Mouse (Mus musculus): ENCODE data around the gene 1110051M20Rik.

Gene 1110051M20Rik

DNA sequence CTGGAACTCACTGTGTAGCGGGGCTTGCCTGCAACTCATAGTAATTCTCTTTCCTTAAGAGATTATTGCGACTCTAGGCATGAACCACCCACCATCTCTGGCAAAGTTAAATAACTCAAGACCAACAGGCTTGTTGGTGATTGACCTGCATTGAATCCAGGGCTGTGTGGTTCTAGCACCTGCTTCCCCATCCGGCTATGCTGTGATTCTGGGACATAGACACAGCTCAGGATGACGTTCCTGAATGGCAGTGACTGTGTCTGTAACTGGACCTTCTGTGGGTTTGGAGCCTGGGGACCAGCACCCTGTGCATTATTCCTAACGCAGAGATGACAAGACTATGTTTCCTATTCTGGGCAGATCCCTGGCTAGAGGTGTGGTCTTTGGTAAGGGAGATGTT lies 148.6 kb downstream of the 1110051M20Rik start:
- DNase-seq, result no peak

- DNase-seq, result no peak
Measured at GRCm38 (mm10) chr2:91294226-91294625, 150.3 kb downstream of the 1110051M20Rik start.

- peak; percentile 97 for DNase-seq
Measured at GRCm38 (mm10) chr2:91291197-91292007, 153.1 kb downstream of the 1110051M20Rik start.

- no peak for DNase-seq
Measured at GRCm38 (mm10) chr2:91287563-91287962, 156.9 kb downstream of the 1110051M20Rik start.

- DNase-seq, result no peak
Measured at GRCm38 (mm10) chr2:91285885-91286505, 158.5 kb downstream of the 1110051M20Rik start.

DNA sequence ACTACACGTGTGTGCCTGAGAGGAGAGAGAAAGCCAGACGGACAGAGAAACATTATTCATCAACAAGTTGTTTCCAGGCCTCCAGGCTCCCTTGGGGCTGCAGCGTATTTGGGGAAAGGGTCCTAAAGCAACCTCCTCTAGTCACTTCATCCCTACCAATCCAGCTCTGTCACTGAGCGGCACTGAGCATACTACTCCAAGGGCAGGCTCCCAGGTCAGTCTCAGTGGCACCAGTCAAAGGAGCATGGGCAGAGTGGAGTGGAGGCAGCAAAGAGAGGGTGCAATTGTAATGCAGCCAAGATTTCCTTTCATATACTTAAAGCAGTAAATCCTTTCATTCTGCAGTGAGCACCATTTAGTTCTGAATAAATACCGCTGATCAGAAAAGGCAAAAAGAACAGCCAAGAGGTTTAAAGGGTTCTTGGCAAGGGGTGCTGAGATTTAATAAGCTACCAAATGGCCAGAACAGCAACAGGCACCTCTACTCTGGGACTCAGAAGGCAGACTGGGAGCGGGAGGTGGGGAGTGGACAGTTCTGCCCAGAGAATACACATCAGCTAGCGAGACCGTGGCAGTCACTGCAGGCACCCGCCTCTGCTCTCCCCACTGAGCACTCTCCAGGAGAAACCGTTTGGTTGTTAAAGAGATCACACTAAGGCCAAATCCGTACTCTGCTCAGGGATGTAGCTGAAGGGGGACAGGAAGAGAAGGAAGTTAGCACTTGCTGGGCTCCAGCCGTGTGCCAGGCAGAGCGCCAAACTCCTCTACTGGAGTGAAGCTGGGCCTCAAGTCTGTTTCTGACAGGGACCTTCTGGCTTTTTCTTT lies 159.9 kb downstream of the 1110051M20Rik start:
- peak; percentile 95 for DNase-seq

DNA sequence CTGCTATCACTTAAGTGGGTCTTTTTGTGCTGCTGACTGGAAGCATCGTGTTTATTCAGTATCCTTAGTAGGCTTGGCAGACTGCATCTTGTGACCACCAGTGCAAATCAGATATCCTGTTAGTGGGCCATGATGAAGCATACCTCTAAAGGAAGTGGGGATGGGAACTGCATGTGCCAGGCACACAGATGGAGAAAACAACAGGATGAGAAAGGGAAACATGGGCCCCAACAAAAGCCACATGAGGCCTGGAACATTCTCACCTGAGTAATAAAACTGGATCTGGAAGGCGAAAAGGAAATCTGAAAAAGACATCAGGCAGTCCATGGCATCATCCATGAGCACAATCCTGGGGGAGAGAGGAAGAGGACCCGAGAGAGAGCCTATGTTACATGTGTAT lies 160.5 kb downstream of the 1110051M20Rik start:
- no peak for DNase-seq

DNA sequence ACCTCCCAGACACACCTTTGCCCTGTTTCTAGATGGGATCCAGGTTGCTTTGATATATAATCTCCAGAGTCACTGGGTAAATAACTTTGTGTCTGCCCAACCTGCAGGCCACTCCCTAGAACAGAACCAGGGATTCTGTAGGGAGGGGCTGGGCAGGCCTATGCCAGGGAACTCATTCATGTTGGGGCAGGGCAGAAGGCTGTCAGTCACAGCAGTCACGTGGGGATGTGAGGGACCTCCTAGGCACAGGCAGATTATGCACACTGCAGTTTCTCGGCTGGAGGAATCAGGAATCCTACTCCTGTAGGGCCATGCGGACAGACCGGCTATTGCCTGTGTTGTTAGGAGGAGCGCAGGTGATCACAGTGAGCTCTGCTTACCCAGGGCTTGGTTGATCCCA lies 163.1 kb downstream of the 1110051M20Rik start:
- no peak for DNase-seq

DNA sequence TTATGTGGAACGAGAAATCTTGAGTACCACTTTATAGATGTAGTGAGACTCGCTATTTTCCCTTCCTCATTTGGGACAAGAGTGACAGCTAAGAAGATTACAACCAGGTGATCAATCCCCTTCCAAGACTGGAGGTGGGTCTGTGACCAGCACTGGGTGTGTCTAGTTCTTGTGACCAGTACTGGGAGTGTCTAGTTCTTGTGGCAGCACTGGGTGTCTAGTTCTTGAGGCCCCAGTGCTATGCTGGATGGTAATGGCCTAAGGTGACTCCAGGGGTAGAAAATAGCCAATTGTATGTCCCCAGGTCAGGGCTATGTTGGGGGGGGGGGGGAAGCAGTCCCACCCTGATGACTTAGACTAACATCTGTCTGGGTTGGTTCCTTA lies 165.1 kb downstream of the 1110051M20Rik start:
- DNase-seq, result no peak

- DNase-seq, result no peak
Measured at GRCm38 (mm10) chr2:91278749-91279371, 165.6 kb downstream of the 1110051M20Rik start.

GRCm38 (mm10) chr2:91269687-91270133 lies 174.8 kb downstream of the 1110051M20Rik start:
- DNase-seq, result peak; percentile 89

DNA sequence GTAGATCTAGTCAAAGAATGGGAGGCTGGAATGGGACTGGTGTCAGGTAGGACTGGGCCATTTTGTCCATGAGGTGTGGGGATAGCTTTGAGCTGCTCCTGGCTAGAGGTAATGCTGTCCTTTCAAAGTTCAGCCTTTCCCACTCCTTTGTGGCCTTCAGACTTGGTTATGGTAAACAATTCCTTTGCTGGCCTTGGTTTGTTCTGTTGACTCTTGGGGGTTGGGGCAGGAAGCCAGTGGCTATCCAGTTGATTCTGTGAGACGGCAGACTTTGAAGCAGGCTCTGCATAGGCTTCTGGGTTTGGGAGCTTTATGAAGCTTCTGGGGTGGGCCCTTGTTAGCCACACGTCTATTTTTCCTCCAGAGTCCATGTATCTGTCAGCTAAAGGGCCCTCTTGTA lies 175.8 kb downstream of the 1110051M20Rik start:
- no peak for DNase-seq

GRCm38 (mm10) chr2:91268042-91268441 lies 176.5 kb downstream of the 1110051M20Rik start:
- peak; percentile 83 for DNase-seq

GRCm38 (mm10) chr2:91264711-91265681 lies 179.5 kb downstream of the 1110051M20Rik start, which contains the start of gene Arfgap2:
Arfgap2 (plus strand) TSS chr2:91264974.
- peak; percentile 100 for DNase-seq

DNA sequence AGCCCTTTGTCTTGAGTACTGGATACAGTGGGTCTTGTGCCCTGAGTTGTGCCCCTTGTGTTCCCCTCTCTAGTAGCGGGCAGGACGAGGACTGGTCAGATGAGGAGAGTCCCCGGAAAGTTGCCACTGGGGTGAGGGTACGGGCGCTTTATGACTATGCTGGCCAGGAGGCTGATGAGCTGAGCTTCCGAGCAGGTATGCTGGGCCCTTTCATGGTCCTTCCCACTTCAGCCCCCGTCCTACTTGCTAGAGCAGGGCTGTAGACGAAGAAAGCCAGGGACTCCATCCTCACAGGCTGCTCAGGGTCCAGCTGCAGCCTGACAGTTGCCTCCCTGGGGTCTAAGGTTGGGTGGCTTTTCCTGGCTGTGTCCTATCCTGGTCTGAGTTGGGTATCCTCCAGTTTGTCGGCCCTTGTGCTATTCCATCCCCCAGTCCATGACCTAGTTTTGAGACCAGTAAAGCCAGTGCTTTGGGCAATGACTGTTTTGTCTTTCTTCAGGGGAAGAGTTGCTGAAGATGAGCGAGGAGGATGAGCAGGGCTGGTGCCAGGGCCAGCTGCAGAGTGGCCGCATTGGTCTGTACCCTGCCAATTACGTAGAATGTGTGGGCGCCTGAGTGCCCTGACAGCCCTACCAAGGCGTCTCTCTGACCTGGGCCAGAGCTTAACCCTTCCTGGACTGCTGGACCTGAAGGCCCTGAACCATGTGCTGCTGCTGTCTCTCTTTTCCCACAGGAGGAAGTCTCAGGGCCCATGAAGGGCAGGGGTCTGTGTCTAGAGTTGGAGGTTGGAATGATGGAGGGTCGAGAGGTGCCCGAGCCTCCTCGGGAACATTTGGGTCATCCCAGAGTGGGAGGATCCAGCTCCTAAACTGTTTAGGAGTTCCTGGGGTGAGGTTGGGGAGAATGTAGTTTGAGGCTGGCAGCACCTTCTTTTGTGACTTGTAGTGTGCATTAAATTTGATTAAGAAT lies 180.5 kb downstream of the 1110051M20Rik start:
- DNase-seq, result peak; percentile 94

GRCm38 (mm10) chr2:91259493-91259892 lies 185.0 kb downstream of the 1110051M20Rik start:
- DNase-seq, result peak; percentile 92

DNA sequence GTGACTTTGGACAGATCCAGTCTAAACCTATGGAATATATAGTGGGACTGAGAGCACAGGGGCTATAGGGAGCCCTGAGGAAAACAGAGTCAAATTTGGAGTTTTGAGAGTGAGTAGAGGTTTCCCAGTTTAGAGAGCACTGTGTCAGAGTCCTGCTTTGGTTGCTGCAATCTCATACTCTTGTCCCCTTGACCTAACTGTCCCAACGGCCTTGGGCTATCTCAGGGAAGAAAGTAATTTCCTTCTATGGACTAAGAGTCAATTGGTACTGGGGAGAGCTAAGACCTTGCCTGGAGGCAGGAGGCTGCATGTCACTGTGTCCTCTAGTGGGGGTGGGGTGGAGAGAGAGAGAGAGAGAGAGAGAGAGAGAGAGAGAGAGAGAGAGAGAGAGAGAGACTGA lies 185.7 kb downstream of the 1110051M20Rik start:
- no peak for DNase-seq

DNA sequence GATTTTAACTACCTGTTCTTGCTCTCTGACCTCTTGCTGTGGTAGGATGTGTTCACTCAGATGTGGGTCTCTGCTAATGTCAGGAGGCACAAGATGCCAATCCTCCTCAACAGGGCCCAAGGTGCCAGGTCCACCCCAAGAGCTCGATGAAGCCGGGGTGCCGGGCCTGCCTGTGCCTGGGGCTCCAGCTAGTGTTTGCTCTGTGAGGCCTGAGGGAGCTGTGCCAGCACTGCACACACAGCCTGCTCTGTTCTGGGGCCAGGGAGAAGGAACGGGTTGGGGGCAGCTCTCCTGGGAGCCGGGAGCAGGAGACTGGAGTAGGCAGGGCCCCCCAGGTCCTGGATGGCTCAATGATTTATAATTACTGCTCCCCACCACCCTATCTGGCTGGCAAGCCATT lies 186.4 kb downstream of the 1110051M20Rik start:
- no peak for DNase-seq

- peak; percentile 93 for DNase-seq
Measured at GRCm38 (mm10) chr2:91257126-91257980, 187.2 kb downstream of the 1110051M20Rik start.
